Mouse (Mus musculus) MN1 (cell line): ENCODE results near the gene Sfrp2.

Source experiments
- DNase-seq: peaks from one replicate; pipeline ENCODE4 v3.0.0-alpha.2; 2016; ENCODE audit warnings: low spot score

Sfrp2 gene

GRCm38 (mm10) chr3:83765871-83766725 is at the start of gene Sfrp2:
Sfrp2 (plus strand) TSS chr3:83766321.
- DNase-seq: no peak

GRCm38 (mm10) chr3:83717643-83718231 is 48.4 kb upstream of the Sfrp2 start:
- no peak for DNase-seq

- DNase-seq: no peak
Observed at GRCm38 (mm10) chr3:83718662-83719061, 47.5 kb upstream of the Sfrp2 start.

- DNase-seq: no peak
Observed at GRCm38 (mm10) chr3:83728223-83728622, 37.9 kb upstream of the Sfrp2 start.

GRCm38 (mm10) chr3:83728675-83729390 is 37.3 kb upstream of the Sfrp2 start:
- no peak for DNase-seq

GRCm38 (mm10) chr3:83733985-83734384 is 32.1 kb upstream of the Sfrp2 start:
- no peak for DNase-seq

- no peak for DNase-seq
Observed at GRCm38 (mm10) chr3:83736980-83737379, 29.1 kb upstream of the Sfrp2 start.

GRCm38 (mm10) chr3:83740246-83740645 is 25.9 kb upstream of the Sfrp2 start:
- DNase-seq: no peak

- DNase-seq: no peak
Observed at GRCm38 (mm10) chr3:83747276-83747675, 18.8 kb upstream of the Sfrp2 start.

GRCm38 (mm10) chr3:83747895-83748294 is 18.2 kb upstream of the Sfrp2 start:
- DNase-seq: no peak

- no peak for DNase-seq
Observed at GRCm38 (mm10) chr3:83751625-83752024, 14.5 kb upstream of the Sfrp2 start.

- DNase-seq: no peak
Observed at GRCm38 (mm10) chr3:83752196-83752595, 13.9 kb upstream of the Sfrp2 start.

- DNase-seq: no peak
Observed at GRCm38 (mm10) chr3:83755043-83755635, 11.0 kb upstream of the Sfrp2 start.

- DNase-seq: no peak
Observed at GRCm38 (mm10) chr3:83755666-83756065, 10.5 kb upstream of the Sfrp2 start.

- no peak for DNase-seq
Observed at GRCm38 (mm10) chr3:83762361-83762760, 3.8 kb upstream of the Sfrp2 start.

- no peak for DNase-seq
Observed at GRCm38 (mm10) chr3:83763551-83764548, 2.3 kb upstream of the Sfrp2 start.

GRCm38 (mm10) chr3:83766726-83767070 is 577 bp downstream of the Sfrp2 start:
- no peak for DNase-seq

- DNase-seq: no peak
Observed at GRCm38 (mm10) chr3:83767121-83767520, 1.0 kb downstream of the Sfrp2 start.

GRCm38 (mm10) chr3:83768293-83769035 is 2.3 kb downstream of the Sfrp2 start:
- DNase-seq: no peak

- DNase-seq: no peak
Observed at GRCm38 (mm10) chr3:83769036-83769410, 2.9 kb downstream of the Sfrp2 start.
